Mouse (Mus musculus): ENCODE data around the gene Trim26. TPM values are rescaled to one million over a fixed set of nuclear protein-coding genes. Genes with fewer than 3 reads are reported as not detected.
"Not testable (repeated sequence)": the region's sequence is repeated elsewhere in the genome, so short reads cannot be mapped to it uniquely, and the experiment has no call there.

Trim26 gene
- polyA plus RNA-seq, 1 experiment from 2014 or later: 40.0 TPM

GRCm38 (mm10) chr17:36885132-36885790, 48.3 kb downstream of the Trim26 start:
- 88% methylated on average over 12 of the region's 12 CpGs for WGBS
- H3K4me2 ChIP-seq (ENCODE audit: low read length): no peak overlapping the region
- no peak overlapping the region for H3K27ac ChIP-seq (ENCODE audit: low read depth)
- H3K9me3 ChIP-seq (ENCODE audit: control insufficient read depth, low read length): no peaks in the 10 kb centered on the region
- H3K36me3 ChIP-seq (ENCODE audit: control insufficient read depth, insufficient read depth, low read length): no peaks in the 10 kb centered on the region
- H3K4me3 ChIP-seq (ENCODE audit: low read depth, low read length): no peak overlapping the region
- no peak overlapping the region for H3K9ac ChIP-seq (ENCODE audit: low read length)
- ATAC-seq (replicated peaks; ENCODE audit: low FRiP score, low TSS enrichment, low read depth) (0 out of 2 replicates have a peak, but pooled peaks have one; percentile 57), DNase-seq (ENCODE audit: low spot score) (no peak)
- H3K27me3 ChIP-seq (replicated peaks; ENCODE audit: control insufficient read depth, insufficient read depth, low read length): no peaks in the 10 kb centered on the region
- no peaks in the 10 kb centered on the region for H3K4me1 ChIP-seq (replicated peaks; ENCODE audit: control insufficient read depth, insufficient read depth, low read length)

- DNase-seq (ENCODE audit: low spot score): no peak
- Histone ChIP-seq H3K9ac (ENCODE audit: low read length) (no peak within 1 kb of the TSS), H3K4me2 (ENCODE audit: low read length) (no peak within 1 kb of the TSS)
Measured at GRCm38 (mm10) chr17:36890073-36890903, 53.4 kb downstream of the Trim26 start, which contains the start of gene Trim40. Gene Trim40, minus strand, starts transcription at chr17:36890123.

GRCm38 (mm10) chr17:36891496-36891895, 54.6 kb downstream of the Trim26 start:
- 87% methylated on average over 1 of the region's 1 CpGs for WGBS

More at GRCm38 (mm10) chr17:36890073-36890903, 53.4 kb downstream of the Trim26 start, which contains the start of gene Trim40:
- no peak for ATAC-seq (replicated peaks; ENCODE audit: low FRiP score, low TSS enrichment, low read depth)
- Histone ChIP-seq H3K36me3 (ENCODE audit: control insufficient read depth, insufficient read depth, low read length) (no peaks in the 10 kb centered on the region), H3K27me3 (replicated peaks; ENCODE audit: control insufficient read depth, insufficient read depth, low read length) (no peaks in the 10 kb centered on the region), H3K4me3 (ENCODE audit: low read depth, low read length) (no peak within 1 kb of the TSS), H3K4me1 (replicated peaks; ENCODE audit: control insufficient read depth, insufficient read depth, low read length) (no peaks in the 10 kb centered on the region), H3K9me3 (ENCODE audit: control insufficient read depth, low read length) (no peaks in the 10 kb centered on the region), H3K27ac (ENCODE audit: low read depth) (no peak within 1 kb of the TSS)
- WGBS: 78% methylated on average over 5 of the region's 5 CpGs

GRCm38 (mm10) chr17:36892362-36892761, 55.4 kb downstream of the Trim26 start:
- no peak for DNase-seq (ENCODE audit: low spot score)
- Histone ChIP-seq H3K4me2 (ENCODE audit: low read length) (no peak overlapping the region), H3K27me3 (replicated peaks; ENCODE audit: control insufficient read depth, insufficient read depth, low read length) (no peaks in the 10 kb centered on the region), H3K4me1 (replicated peaks; ENCODE audit: control insufficient read depth, insufficient read depth, low read length) (no peaks in the 10 kb centered on the region), H3K4me3 (ENCODE audit: low read depth, low read length) (no peak overlapping the region), H3K9me3 (ENCODE audit: control insufficient read depth, low read length) (no peaks in the 10 kb centered on the region), H3K27ac (ENCODE audit: low read depth) (no peak overlapping the region), H3K36me3 (ENCODE audit: control insufficient read depth, insufficient read depth, low read length) (no peaks in the 10 kb centered on the region), H3K9ac (ENCODE audit: low read length) (no peak overlapping the region)
- ATAC-seq (replicated peaks; ENCODE audit: low FRiP score, low TSS enrichment, low read depth): no peak
- WGBS: 13% methylated on average over 2 of the region's 2 CpGs

More at GRCm38 (mm10) chr17:36891496-36891895, 54.6 kb downstream of the Trim26 start:
- H3K9me3 ChIP-seq (ENCODE audit: control insufficient read depth, low read length); H3K4me2 ChIP-seq (ENCODE audit: low read length); DNase-seq (ENCODE audit: low spot score); ATAC-seq (replicated peaks; ENCODE audit: low FRiP score, low TSS enrichment, low read depth); H3K27me3 ChIP-seq (replicated peaks; ENCODE audit: control insufficient read depth, insufficient read depth, low read length); H3K4me3 ChIP-seq (ENCODE audit: low read depth, low read length); H3K36me3 ChIP-seq (ENCODE audit: control insufficient read depth, insufficient read depth, low read length); H3K4me1 ChIP-seq (replicated peaks; ENCODE audit: control insufficient read depth, insufficient read depth, low read length); H3K9ac ChIP-seq (ENCODE audit: low read length); H3K27ac ChIP-seq (ENCODE audit: low read depth): not testable (repeated sequence)

GRCm38 (mm10) chr17:36893387-36893786, 56.5 kb downstream of the Trim26 start:
- Histone ChIP-seq H3K9me3 (ENCODE audit: control insufficient read depth, low read length) (no peaks in the 10 kb centered on the region), H3K9ac (ENCODE audit: low read length) (no peak overlapping the region), H3K36me3 (ENCODE audit: control insufficient read depth, insufficient read depth, low read length) (no peaks in the 10 kb centered on the region), H3K27ac (ENCODE audit: low read depth) (no peak overlapping the region), H3K4me3 (ENCODE audit: low read depth, low read length) (no peak overlapping the region), H3K4me1 (replicated peaks; ENCODE audit: control insufficient read depth, insufficient read depth, low read length) (no peaks in the 10 kb centered on the region), H3K4me2 (ENCODE audit: low read length) (no peak overlapping the region), H3K27me3 (replicated peaks; ENCODE audit: control insufficient read depth, insufficient read depth, low read length) (no peaks in the 10 kb centered on the region)
- no peak for DNase-seq (ENCODE audit: low spot score)
- WGBS: 53% methylated on average over 5 of the region's 5 CpGs
- no peak for ATAC-seq (replicated peaks; ENCODE audit: low FRiP score, low TSS enrichment, low read depth)

- ATAC-seq (replicated peaks; ENCODE audit: low FRiP score, low TSS enrichment, low read depth) (no peak), DNase-seq (ENCODE audit: low spot score) (no peak)
- no peaks in the 10 kb centered on the region for H3K9me3 ChIP-seq (ENCODE audit: control insufficient read depth, low read length)
- 91% methylated on average over 1 of the region's 1 CpGs for WGBS
- H3K36me3 ChIP-seq (ENCODE audit: control insufficient read depth, insufficient read depth, low read length): no peaks in the 10 kb centered on the region
- peak overlapping the region; percentile 34 for H3K27ac ChIP-seq (ENCODE audit: low read depth)
- H3K27me3 ChIP-seq (replicated peaks; ENCODE audit: control insufficient read depth, insufficient read depth, low read length): no peaks in the 10 kb centered on the region
- no peak overlapping the region for H3K4me2 ChIP-seq (ENCODE audit: low read length)
- H3K9ac ChIP-seq (ENCODE audit: low read length): no peak overlapping the region
- no peak overlapping the region for H3K4me3 ChIP-seq (ENCODE audit: low read depth, low read length)
- no peaks in the 10 kb centered on the region for H3K4me1 ChIP-seq (replicated peaks; ENCODE audit: control insufficient read depth, insufficient read depth, low read length)
Measured at GRCm38 (mm10) chr17:36896583-36896982, 59.6 kb downstream of the Trim26 start.

GRCm38 (mm10) chr17:36897065-36897464, 60.1 kb downstream of the Trim26 start:
- Histone ChIP-seq H3K9ac (ENCODE audit: low read length) (no peak overlapping the region), H3K4me2 (ENCODE audit: low read length) (no peak overlapping the region), H3K9me3 (ENCODE audit: control insufficient read depth, low read length) (no peaks in the 10 kb centered on the region), H3K4me3 (ENCODE audit: low read depth, low read length) (no peak overlapping the region), H3K27me3 (replicated peaks; ENCODE audit: control insufficient read depth, insufficient read depth, low read length) (no peaks in the 10 kb centered on the region), H3K36me3 (ENCODE audit: control insufficient read depth, insufficient read depth, low read length) (no peaks in the 10 kb centered on the region), H3K4me1 (replicated peaks; ENCODE audit: control insufficient read depth, insufficient read depth, low read length) (no peaks in the 10 kb centered on the region), H3K27ac (ENCODE audit: low read depth) (peak overlapping the region; percentile 73)
- no peak for DNase-seq (ENCODE audit: low spot score)
- ATAC-seq (replicated peaks; ENCODE audit: low FRiP score, low TSS enrichment, low read depth): peak; percentile 80

GRCm38 (mm10) chr17:36897552-36898205, 60.7 kb downstream of the Trim26 start, which contains the start of gene Trim31:
Gene Trim31, plus strand, starts transcription at chr17:36898118.
- ATAC-seq (replicated peaks; ENCODE audit: low FRiP score, low TSS enrichment, low read depth): peak; percentile 57
- H3K36me3 ChIP-seq (ENCODE audit: control insufficient read depth, insufficient read depth, low read length): no peaks in the 10 kb centered on the region
- H3K9me3 ChIP-seq (ENCODE audit: control insufficient read depth, low read length): no peaks in the 10 kb centered on the region
- H3K4me3 ChIP-seq (ENCODE audit: low read depth, low read length): no peak within 1 kb of the TSS
- H3K4me2 ChIP-seq (ENCODE audit: low read length): peak within 1 kb of the TSS; percentile 32
- H3K27me3 ChIP-seq (replicated peaks; ENCODE audit: control insufficient read depth, insufficient read depth, low read length): no peaks in the 10 kb centered on the region
- 56% methylated on average over 6 of the region's 6 CpGs for WGBS
- H3K4me1 ChIP-seq (replicated peaks; ENCODE audit: control insufficient read depth, insufficient read depth, low read length): no peaks in the 10 kb centered on the region
- DNase-seq (ENCODE audit: low spot score): no peak
- H3K27ac ChIP-seq (ENCODE audit: low read depth): peak within 1 kb of the TSS; percentile 73
- no peak within 1 kb of the TSS for H3K9ac ChIP-seq (ENCODE audit: low read length)
